In the genomic region with DNA sequence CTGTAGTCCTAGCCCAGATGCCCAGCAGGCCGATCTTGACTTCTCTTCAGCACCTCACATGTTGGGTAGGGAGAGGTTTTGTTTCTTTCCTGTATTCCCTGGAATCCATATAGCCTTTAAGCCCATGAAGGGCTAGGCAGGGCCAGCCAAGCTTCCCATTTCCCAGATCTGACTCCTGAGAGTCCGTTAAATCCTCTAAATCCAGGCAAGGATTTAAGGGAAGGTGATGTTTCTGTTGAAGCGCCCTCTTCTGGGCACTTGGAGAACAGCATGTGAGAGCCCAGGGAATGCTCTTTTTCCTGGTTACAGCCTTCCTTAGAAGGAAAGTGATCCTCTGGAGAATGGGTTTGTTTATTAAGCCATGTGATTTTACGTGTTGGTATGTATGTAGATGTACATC, we compare ENCODE assay signal across 9 mouse cellular contexts. TPM values are rescaled to one million over a fixed set of nuclear protein-coding genes. Genes with fewer than 3 reads are reported as not detected.
DNase-seq lines count a peak whose midpoint lies in the region; TF ChIP-seq lines count a peak whose summit lies in the region.
"Had no signal": no experiment of that assay in that cellular context is flagged by ENCODE, and none has a peak within 500 bp of the region (broad histone marks: within the 10 kb centered on the region; RNA-seq: fewer than 3 reads in every experiment).

No protein-coding gene starts in this region.

- intact Hi-C loops in left cerebral cortex, adult 2 months (cut with DNase I): loop anchor here (5.0 kb wide), 1 partner anchor 85 kb away; a partner anchor contains a TSS

- no peak overlapping the region for H3K4me3 ChIP-seq in left cerebral cortex, adult 2 months
- H3K4me3 ChIP-seq: liver, embryonic 15.5 days had no signal

- no peak overlapping the region for H3K27ac ChIP-seq in left cerebral cortex, adult 2 months
- H3K27ac ChIP-seq: liver, embryonic 15.5 days had no signal

- DNase-seq in adrenal gland, adult 18-20 months (ENCODE audit: low spot score in 2 of 2): peak; percentile 54 to 58
- no peak for DNase-seq in adrenal gland, postnatal 4 days (ENCODE audit: low spot score in 2 of 2)
- peak; percentile 65 for DNase-seq in layer of hippocampus, adult 11-12 months (ENCODE audit: low spot score)
- DNase-seq in layer of hippocampus, adult 9-11 months: no peak
- peak; percentile 72 for DNase-seq in ES-CJ7 (ENCODE audit: low read depth, low spot score)
- DNase-seq in embryo, embryonic 10 days (ENCODE audit: low spot score): peak; percentile 67
- peak in 1 of 2 experiments; percentile 65 for DNase-seq in left cerebral cortex, adult 2 months (ENCODE audit: extremely low spot score in 1 of 2, low spot score in 2 of 2)
- DNase-seq in right cerebral cortex, postnatal 25 days: peak; percentile 61

- TF ChIP-seq CTCF in left cerebral cortex, adult 2 months (IDR thresholded peaks at IDR 0.05): peak; percentile 96

RNA-seq across cellular contexts. Expression of a gene that starts 13.2 kb away (rescaled TPM):
- 1 to 10 TPM; 8.2 to 9.0 TPM for total RNA-seq in adrenal gland, adult 18-20 months (2021)
- 10 to 100 TPM; 46.0 to 52.0 TPM for total RNA-seq in adrenal gland, postnatal 4 days (2021)
- 1 to 10 TPM; 6.4 to 8.4 TPM for total RNA-seq in left cerebral cortex, adult 2 months (2021)

RNA-seq across cellular contexts. Expression of a gene that starts 17.2 kb away (rescaled TPM):
- total RNA-seq in adrenal gland, adult 18-20 months (2021): not detected
- total RNA-seq in adrenal gland, postnatal 4 days (2021): under 1 TPM; 0.39 to 0.76 TPM
- under 1 TPM; 0.20 to 0.26 TPM for total RNA-seq in left cerebral cortex, adult 2 months (2021)

RNA-seq across cellular contexts. Expression of a gene that starts 17.8 kb away (rescaled TPM):
- 10 to 100 TPM; 14.8 to 17.6 TPM for total RNA-seq in adrenal gland, adult 18-20 months (2021)
- 10 to 100 TPM; 29.7 to 29.9 TPM for total RNA-seq in adrenal gland, postnatal 4 days (2021)
- total RNA-seq in left cerebral cortex, adult 2 months (2021): 10 to 100 TPM; 11.9 to 12.0 TPM

RNA-seq across cellular contexts. Expression of a gene that starts 33.1 kb away (rescaled TPM):
- total RNA-seq in adrenal gland, adult 18-20 months (2021): 10 to 100 TPM; 66.9 to 90.4 TPM
- total RNA-seq in adrenal gland, postnatal 4 days (2021): 10 to 100 TPM; 65.3 to 71.9 TPM
- total RNA-seq in left cerebral cortex, adult 2 months (2021): 10 to 100 TPM; 91.3 to 96.9 TPM

RNA-seq across cellular contexts. Expression of a gene that starts 44.0 kb away (rescaled TPM):
- total RNA-seq in adrenal gland, adult 18-20 months (2021): 10 to 100 TPM; 17.4 to 21.4 TPM
- 10 to 100 TPM; 47.0 to 49.4 TPM for total RNA-seq in adrenal gland, postnatal 4 days (2021)
- total RNA-seq in left cerebral cortex, adult 2 months (2021): 1 to 10 TPM; 1.1 to 2.6 TPM

Comparison
In these comparisons a context has a peak if more than half of its experiments do, and no peak if none do; other contexts are left out.
1. DNase-seq: peak in adrenal gland, adult 18-20 months (2 of 2), layer of hippocampus, adult 11-12 months (single experiment), ES-CJ7 (single experiment), embryo, embryonic 10 days (single experiment) and right cerebral cortex, postnatal 25 days (single experiment); none in adrenal gland, postnatal 4 days (0 of 2) and layer of hippocampus, adult 9-11 months (single experiment).
2. RNA of a gene that starts 13.2 kb away (total RNA-seq): 46.0 to 52.0 TPM in adrenal gland, postnatal 4 days; 8.2 to 9.0 TPM in adrenal gland, adult 18-20 months and 6.4 to 8.4 TPM in left cerebral cortex, adult 2 months; every median in the first group is over 4 times any median in the second.